Mouse (Mus musculus) T-cell, adult 2 months (primary cell): Measurements from ENCODE around the gene Mfsd7a.
"Not testable (repeated sequence)": the region's sequence is repeated elsewhere in the genome, so short reads cannot be mapped to it uniquely, and the experiment has no call there.

ENCODE experiments used
- DNase-seq: peaks from one replicate; pipeline ENCODE4 v3.0.0; 2022; ENCODE audit warnings: low spot score

Gene Mfsd7a

GRCm38 (mm10) chr5:108448785-108449668 lies at the start of gene Mfsd7a:
Gene Mfsd7a, minus strand, starts transcription at chr5:108448891.
- DNase-seq, result no peak

GRCm38 (mm10) chr5:108486148-108486547 lies 37.5 kb upstream of the Mfsd7a start:
- not testable (repeated sequence) for DNase-seq

GRCm38 (mm10) chr5:108485239-108485638 lies 36.5 kb upstream of the Mfsd7a start:
- peak; percentile 28 for DNase-seq

- DNase-seq, result no peak
These were observed 34.3 kb upstream of the Mfsd7a start for GRCm38 (mm10) chr5:108483006-108483405.

GRCm38 (mm10) chr5:108475977-108476376 lies 27.3 kb upstream of the Mfsd7a start:
- no peak for DNase-seq

- no peak for DNase-seq
These were observed 25.0 kb upstream of the Mfsd7a start for GRCm38 (mm10) chr5:108473737-108474136.

DNA sequence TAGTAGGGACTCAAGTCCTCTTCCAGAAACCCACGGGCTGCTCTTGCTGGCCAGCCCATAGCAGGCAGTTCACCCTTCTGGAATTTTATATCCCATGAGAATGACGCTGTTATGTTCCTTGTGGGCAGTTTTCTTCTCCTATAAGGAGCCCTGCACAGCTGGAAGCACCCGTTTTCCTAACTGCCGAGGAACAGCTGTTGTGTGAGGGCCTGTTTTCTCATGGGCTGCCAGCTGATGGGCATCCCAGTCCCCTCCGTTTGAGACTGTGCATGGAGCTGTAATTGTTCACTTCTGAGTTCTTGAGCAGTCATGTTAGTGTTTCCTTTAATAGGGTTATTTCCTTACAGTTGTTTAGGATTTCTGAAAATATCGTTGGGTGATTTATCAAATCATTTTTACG lies 20.9 kb upstream of the Mfsd7a start:
- no peak for DNase-seq

GRCm38 (mm10) chr5:108466647-108467046 lies 18.0 kb upstream of the Mfsd7a start:
- no peak for DNase-seq

DNA sequence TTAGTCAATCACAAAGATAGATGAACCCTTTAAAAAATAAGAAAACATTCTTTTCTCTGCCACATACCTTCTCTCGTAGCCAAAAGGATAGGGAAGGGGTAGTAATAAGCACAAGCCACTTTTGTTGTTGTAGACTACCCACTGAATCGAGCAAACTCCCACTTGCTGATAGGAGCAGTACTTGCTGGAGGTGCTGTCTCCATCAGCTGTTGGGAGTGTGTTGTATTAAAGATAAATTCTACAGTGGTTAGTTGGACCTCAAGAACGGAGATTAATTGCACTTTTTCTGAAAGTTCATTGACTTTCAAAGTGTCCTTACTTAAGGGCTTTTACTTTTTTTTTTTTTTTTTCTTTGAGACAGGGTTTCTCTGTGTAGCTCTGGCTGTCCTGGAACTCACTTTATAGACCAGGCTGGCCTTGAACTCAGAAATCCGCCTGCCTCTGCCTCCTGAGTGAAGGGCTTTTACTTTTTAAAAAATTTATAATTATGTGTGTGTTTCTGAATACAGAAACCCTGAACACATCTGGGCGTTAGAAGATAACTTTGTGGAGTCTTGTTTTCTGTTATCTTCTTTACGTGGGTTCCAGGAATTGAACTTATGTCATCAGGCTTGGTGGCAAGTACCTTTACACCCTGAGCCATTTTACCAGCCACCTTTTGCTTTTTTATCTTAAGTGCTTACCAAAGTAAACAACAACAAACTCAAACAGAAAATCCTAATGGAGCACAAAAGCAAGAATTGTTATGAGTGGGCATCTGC lies 16.6 kb upstream of the Mfsd7a start:
- no peak for DNase-seq

DNA sequence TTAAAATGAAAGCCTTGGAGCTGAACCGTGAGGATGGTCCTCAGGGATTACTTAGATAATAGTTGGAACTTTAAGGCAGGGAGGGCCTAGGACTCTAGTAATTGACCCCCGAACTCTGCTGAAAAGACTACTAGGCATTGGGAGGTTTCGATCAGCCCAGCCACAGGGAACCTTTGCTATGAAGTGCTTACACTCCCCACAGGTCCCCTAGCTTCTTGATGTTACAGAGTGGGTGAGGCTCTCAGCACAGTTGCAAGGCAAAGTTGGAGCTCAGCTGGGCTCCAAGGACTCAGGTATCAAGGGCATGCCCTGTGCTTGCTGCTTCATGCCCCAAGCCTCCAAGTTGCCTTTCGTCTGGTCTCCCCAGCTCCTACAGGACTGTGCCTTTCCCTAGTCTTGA lies 13.8 kb upstream of the Mfsd7a start:
- DNase-seq, result no peak

GRCm38 (mm10) chr5:108461082-108462065 lies 12.7 kb upstream of the Mfsd7a start, which contains the start of gene Pcgf3:
Gene Pcgf3, plus strand, starts transcription at chr5:108461232.
- DNase-seq, result peak; percentile 98

- DNase-seq, result no peak
These were observed 11.8 kb upstream of the Mfsd7a start for GRCm38 (mm10) chr5:108460461-108460860.

DNA sequence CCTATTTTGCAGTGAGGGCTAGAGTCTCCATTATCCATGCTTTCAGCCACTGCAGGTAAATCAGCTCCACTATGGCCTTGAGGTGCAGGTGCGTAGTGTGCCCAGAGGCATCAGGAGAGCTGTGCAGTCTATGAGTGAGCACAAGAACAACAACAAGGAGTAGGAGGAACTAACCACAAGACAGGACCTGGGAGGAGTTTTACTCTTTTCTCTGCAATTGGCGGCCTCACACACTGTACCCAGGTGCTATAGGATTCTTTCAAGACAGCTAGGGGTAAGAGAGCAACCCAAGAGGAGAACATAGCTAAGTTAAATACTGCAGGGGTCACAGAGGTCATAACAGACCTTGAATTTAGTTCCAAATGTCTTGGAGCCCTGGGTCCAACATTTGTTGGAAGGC lies 10.0 kb upstream of the Mfsd7a start:
- no peak for DNase-seq

DNA sequence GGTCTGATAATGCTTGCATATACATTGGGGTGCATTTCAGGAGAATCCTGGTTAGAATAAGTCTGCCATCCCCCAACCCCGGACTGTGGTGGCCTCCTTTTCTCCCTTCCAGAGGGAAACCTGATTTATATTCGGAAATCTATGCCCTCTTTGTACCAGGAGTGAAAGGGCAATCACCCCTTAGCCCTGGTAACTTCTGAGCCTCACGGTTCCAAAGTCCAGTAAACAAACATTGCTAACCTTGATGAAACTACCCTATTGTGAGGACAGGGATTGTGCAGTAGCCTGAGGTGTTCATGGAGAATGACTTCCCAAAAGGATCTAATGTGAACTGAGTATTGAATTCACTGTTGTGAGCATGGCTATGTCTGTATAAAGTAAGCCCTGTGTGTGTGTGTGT lies 5.4 kb upstream of the Mfsd7a start:
- no peak for DNase-seq

- no peak for DNase-seq
These were observed 3.7 kb upstream of the Mfsd7a start for GRCm38 (mm10) chr5:108452422-108452821.

- no peak for DNase-seq
These were observed 2.9 kb upstream of the Mfsd7a start for GRCm38 (mm10) chr5:108451611-108452010.

DNA sequence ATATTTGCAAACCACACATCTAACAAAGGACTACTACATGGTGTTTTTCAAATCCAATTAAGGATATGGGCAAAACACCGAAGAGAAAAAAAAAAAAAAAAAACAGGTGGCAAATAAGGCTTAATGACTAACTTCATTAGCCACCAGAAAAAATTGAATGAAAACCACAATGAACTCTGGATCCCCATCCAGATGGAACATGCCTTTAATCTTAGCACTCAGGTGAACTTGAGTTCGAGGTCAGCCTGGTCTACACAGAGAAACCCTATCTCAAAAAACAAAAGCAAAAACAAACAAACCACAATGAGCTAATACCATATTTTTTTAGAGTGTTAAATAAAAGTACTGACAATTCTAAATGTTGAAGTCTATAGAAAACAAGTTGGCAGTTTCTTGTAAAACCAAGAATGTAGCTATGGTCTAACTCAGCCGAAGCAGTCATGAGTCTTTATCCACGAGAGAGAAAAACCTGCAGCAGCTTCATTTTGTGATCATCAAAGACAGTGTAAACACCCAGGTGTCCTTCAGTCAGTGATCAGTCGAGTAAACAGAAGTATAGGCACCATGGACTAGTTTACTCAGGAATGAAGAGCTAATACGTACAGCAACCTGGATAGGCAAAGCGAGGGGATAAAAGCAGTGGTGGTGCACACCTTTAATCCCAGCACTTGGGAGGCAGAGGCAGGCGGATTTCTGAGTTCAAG lies 2.3 kb upstream of the Mfsd7a start:
- no peak for DNase-seq

GRCm38 (mm10) chr5:108447857-108448256 lies 834 bp downstream of the Mfsd7a start:
- no peak for DNase-seq

- no peak for DNase-seq
These were observed 1.7 kb downstream of the Mfsd7a start for GRCm38 (mm10) chr5:108446973-108447372.

DNA sequence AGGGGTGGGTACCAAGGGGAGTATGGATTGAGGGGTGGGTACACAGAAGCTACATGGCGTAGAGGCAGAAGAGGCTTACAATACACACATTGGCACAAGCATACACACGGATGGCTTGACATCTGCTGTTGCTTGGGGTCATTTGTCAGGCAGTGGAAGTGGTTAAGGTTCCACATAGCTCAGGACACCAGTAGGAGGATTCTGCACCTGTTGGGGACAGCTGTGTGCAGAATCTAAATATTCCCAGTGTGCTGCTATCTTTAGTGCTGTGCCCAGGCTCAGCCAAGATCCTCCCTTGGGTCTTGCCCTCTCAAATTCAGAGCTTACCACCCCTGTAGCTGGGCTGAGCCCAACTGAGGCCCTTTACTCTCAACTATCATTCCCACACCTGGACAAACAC lies 12.6 kb downstream of the Mfsd7a start:
- DNase-seq, result no peak
